Mouse (Mus musculus): Measurements from ENCODE around the gene Mrps23. TPM values are rescaled to one million over a fixed set of nuclear protein-coding genes. Genes with fewer than 3 reads are reported as not detected.
"Not testable (repeated sequence)": the region's sequence is repeated elsewhere in the genome, so short reads cannot be mapped to it uniquely, and the experiment has no call there.

Gene Mrps23
- total RNA-seq, 2 experiments from 2014 or later: 66.1 to 66.6 TPM

- DNase-seq (ENCODE audit: extremely low spot score in 1 of 2, low spot score in 1 of 2): no peak
These were observed 593 bp downstream of the Mrps23 start for GRCm38 (mm10) chr11:88204593-88205368.

GRCm38 (mm10) chr11:88206576-88206975 lies 2.4 kb downstream of the Mrps23 start:
- not testable (repeated sequence) for DNase-seq (ENCODE audit: extremely low spot score in 1 of 2, low spot score in 1 of 2)

GRCm38 (mm10) chr11:88207697-88208096 lies 3.5 kb downstream of the Mrps23 start:
- no peak for DNase-seq (ENCODE audit: extremely low spot score in 1 of 2, low spot score in 1 of 2)

- no peak for DNase-seq (ENCODE audit: extremely low spot score in 1 of 2, low spot score in 1 of 2)
These were observed 7.8 kb downstream of the Mrps23 start for GRCm38 (mm10) chr11:88211824-88212582.

GRCm38 (mm10) chr11:88213757-88214156 lies 9.6 kb downstream of the Mrps23 start:
- DNase-seq (ENCODE audit: extremely low spot score in 1 of 2, low spot score in 1 of 2): no peak

GRCm38 (mm10) chr11:88214881-88215831 lies 11.0 kb downstream of the Mrps23 start:
- peak; percentile 36 to 37 for DNase-seq (ENCODE audit: extremely low spot score in 1 of 2, low spot score in 1 of 2)

GRCm38 (mm10) chr11:88216231-88216685 lies 12.1 kb downstream of the Mrps23 start:
- DNase-seq (ENCODE audit: extremely low spot score in 1 of 2, low spot score in 1 of 2): peak; percentile 54 to 73

GRCm38 (mm10) chr11:88218155-88218554 lies 14.0 kb downstream of the Mrps23 start:
- DNase-seq (ENCODE audit: extremely low spot score in 1 of 2, low spot score in 1 of 2): no peak

- DNase-seq (ENCODE audit: extremely low spot score in 1 of 2, low spot score in 1 of 2): no peak
These were observed 14.4 kb downstream of the Mrps23 start for GRCm38 (mm10) chr11:88218586-88218985.

- DNase-seq (ENCODE audit: extremely low spot score in 1 of 2, low spot score in 1 of 2): no peak
These were observed 17.8 kb downstream of the Mrps23 start for GRCm38 (mm10) chr11:88221929-88222475.

GRCm38 (mm10) chr11:88227001-88227957 lies 23.1 kb downstream of the Mrps23 start:
- DNase-seq (ENCODE audit: extremely low spot score in 1 of 2, low spot score in 1 of 2): no peak

GRCm38 (mm10) chr11:88231213-88231790 lies 27.1 kb downstream of the Mrps23 start:
- DNase-seq (ENCODE audit: extremely low spot score in 1 of 2, low spot score in 1 of 2): no peak

- DNase-seq (ENCODE audit: extremely low spot score in 1 of 2, low spot score in 1 of 2): no peak
These were observed 29.6 kb downstream of the Mrps23 start for GRCm38 (mm10) chr11:88233528-88234427.

- DNase-seq (ENCODE audit: extremely low spot score in 1 of 2, low spot score in 1 of 2): no peak
These were observed 30.6 kb downstream of the Mrps23 start for GRCm38 (mm10) chr11:88234789-88235188.

- DNase-seq (ENCODE audit: extremely low spot score in 1 of 2, low spot score in 1 of 2): no peak
These were observed 31.3 kb downstream of the Mrps23 start for GRCm38 (mm10) chr11:88235221-88236203.

- no peak for DNase-seq (ENCODE audit: extremely low spot score in 1 of 2, low spot score in 1 of 2)
These were observed 36.1 kb downstream of the Mrps23 start for GRCm38 (mm10) chr11:88240275-88240674.

All from layer of hippocampus, postnatal 25 days (tissue).